Mouse (Mus musculus) retina, postnatal 1 day (tissue): ENCODE results near the gene E330017A01Rik.
A peak's percentile ranks its signal among the peaks of the same experiment; 100 is the strongest.
"Not testable (repeated sequence)": the region's sequence is repeated elsewhere in the genome, so short reads cannot be mapped to it uniquely, and the experiment has no call there.

Source experiments
- DNase-seq: peaks from one replicate; pipeline ENCODE4 v3.0.0-alpha.2; 2012

E330017A01Rik gene

DNA sequence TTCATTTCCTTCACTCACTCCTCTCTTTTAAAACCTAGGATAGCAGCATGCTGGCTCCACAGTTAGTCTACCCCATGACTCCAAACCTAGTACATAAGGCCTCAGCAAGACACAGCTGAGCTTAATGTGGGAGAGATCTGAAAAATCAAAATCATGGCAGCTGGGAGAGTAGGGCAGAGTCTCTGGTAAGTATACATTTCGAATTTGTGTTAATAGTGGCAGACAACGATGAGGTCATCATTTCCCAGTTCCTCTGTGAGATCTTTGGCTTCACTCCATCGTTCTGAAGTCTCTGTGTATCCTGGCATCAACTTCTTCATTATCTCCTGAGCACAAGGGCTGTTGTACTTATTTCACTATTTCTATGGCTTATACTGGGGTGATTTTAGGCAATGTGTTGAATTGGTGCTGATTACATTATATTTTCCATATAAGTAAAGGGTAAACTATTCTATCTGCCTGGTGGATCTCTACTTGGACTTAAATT is at the start of gene E330017A01Rik:
E330017A01Rik (minus strand) TSS at position 51 of the 487 bp plus-strand sequence.
- no peak for DNase-seq

GRCm38 (mm10) chr16:58685548-58686537 is 47.3 kb upstream of the E330017A01Rik start:
- DNase-seq, result no peak

GRCm38 (mm10) chr16:58684537-58684936 is 46.0 kb upstream of the E330017A01Rik start:
- no peak for DNase-seq

GRCm38 (mm10) chr16:58683911-58684310 is 45.4 kb upstream of the E330017A01Rik start:
- no peak for DNase-seq

DNA sequence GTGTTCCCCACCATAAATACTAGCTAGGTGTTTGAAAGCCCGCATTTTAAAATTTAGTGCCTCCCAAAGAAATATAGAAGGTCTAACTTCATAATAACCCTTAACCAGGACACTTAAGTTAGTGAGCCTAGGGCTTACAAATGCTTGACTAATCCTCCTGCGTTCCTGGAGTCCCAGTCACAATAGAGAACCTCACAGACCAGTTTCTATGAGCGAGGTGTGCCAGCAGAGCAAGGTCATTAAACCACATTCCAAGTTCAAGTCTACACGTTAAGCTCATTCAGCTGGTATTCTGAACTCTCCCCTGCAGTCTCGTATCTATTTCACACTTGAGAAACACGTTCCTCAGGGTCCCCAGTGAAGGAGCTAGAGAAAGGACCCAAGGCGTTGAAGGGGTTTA is 44.3 kb upstream of the E330017A01Rik start:
- no peak for DNase-seq

DNA sequence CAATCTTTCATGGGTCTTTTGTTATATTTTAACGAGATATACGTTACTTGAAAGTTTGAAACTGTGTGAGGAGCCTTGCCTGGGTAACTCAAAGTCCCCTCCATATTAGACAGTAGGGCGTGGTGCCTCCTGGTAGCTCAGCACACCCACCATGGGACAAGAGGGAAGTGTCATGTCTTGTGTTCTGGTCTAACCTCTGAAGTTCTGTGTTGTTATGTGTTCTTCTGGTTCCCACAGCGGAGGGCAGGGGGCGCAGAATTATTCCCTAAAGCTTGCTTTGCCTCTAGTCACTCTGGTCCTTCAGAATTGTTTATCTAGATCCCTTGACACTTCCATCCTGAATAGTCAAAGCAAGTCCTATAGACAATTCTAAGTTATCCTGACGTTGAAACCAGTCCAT is 43.5 kb upstream of the E330017A01Rik start:
- DNase-seq, result no peak

DNA sequence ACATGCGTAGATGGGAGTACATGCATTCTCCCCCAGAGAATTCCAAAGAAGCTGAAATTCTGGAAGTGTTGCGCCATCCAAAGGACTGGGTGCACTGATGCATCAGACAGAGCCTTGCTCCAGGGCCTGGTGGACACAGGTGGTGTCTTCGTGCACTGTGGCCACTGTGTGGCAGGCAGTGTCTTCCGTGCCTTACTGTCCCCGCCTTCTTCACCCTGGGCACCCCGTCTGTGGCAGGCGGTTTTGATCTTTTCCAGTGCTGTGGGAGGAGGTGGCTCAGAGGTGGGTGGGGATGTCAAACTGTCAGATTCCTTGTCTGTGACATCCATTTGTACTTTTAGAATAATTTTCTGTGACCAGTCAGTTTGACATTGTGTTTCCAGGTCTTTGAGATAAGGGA is 40.1 kb upstream of the E330017A01Rik start:
- DNase-seq, result no peak

GRCm38 (mm10) chr16:58677491-58677890 is 39.0 kb upstream of the E330017A01Rik start:
- no peak for DNase-seq

DNA sequence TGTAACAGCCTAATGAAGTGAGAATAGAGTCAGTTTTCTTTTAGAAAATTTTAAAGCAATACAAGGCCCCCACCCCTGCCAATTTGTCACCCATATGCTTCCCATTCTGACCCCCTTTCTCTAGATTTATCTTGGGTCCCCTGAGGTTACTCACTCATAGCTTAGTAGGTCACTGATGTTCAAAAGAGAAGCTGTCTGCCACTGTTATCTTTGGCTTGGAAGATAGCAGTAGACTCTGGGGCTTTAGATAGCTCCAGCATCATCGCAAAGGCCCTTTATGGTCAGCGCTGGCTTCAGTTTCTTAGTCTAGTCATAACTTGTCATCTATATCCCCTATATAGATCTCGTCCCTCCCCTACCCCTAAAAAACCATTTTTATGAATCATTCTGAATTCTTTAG is 38.1 kb upstream of the E330017A01Rik start:
- no peak for DNase-seq

GRCm38 (mm10) chr16:58676156-58676555 is 37.6 kb upstream of the E330017A01Rik start:
- DNase-seq, result no peak

DNA sequence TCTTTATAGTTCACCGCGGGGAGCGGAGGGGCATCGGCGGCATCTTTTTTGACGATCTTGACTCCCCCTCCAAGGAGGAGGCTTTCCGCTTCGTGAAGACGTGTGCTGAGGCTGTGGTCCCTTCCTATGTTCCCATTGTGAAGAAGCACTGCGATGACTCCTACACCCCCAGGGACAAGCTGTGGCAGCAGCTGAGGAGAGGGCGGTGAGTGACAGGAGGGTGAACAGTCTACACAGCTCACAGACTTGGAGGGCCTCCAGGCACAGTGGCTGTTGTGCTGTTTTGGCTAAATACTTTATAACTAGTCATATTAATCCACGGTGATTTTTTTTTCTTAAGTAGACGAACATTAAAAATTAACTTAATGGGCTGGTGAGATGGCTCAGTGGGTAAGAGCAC is 36.7 kb upstream of the E330017A01Rik start:
- no peak for DNase-seq

- DNase-seq, result no peak
These were observed 35.4 kb upstream of the E330017A01Rik start for GRCm38 (mm10) chr16:58673811-58674410.

GRCm38 (mm10) chr16:58672396-58672795 is 33.9 kb upstream of the E330017A01Rik start:
- no peak for DNase-seq

GRCm38 (mm10) chr16:58671212-58671985 is 32.9 kb upstream of the E330017A01Rik start:
- DNase-seq, result no peak

DNA sequence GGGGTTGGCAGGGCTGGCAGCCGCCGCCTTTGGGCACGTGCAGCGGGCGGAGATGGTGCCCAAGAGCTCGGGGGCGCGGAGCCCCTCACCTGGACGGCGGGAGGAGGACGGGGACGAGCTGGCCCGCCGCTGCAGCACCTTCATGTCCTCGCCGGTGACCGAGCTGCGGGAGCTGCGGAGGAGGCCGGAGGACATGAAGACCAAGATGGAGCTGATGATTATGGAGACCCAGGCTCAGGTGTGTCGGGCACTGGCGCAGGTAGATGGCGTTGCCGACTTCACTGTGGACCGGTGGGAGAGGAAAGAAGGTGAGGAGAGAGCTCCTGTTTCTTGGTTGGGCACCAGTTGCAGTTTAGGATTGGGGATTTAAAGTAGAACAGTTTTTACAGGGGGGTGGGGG is 32.1 kb upstream of the E330017A01Rik start:
- DNase-seq, result no peak

GRCm38 (mm10) chr16:58669917-58670630 is 31.5 kb upstream of the E330017A01Rik start, which contains the start of gene Cpox:
Gene Cpox, plus strand, starts transcription at chr16:58670292.
- peak; percentile 92 for DNase-seq

DNA sequence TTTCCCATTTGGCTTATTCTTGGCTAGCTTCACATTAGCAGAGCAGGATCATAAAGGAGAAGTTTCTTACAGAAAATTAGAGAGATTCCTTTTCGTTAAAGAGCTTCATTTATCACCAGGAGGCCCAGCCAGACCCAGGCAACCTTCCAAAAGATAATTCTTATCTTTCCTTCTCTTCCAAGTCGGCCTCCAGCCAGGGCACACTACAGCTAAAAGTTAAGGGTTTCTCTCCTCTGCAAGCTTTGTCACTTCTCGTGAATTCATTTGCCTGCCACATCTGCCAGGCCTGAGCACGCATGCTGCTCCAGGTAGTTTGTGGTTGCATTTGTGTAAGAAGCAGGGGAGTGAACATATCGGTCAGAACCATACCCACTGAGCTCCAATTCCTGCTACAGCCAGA is 30.7 kb upstream of the E330017A01Rik start:
- DNase-seq, result no peak

DNA sequence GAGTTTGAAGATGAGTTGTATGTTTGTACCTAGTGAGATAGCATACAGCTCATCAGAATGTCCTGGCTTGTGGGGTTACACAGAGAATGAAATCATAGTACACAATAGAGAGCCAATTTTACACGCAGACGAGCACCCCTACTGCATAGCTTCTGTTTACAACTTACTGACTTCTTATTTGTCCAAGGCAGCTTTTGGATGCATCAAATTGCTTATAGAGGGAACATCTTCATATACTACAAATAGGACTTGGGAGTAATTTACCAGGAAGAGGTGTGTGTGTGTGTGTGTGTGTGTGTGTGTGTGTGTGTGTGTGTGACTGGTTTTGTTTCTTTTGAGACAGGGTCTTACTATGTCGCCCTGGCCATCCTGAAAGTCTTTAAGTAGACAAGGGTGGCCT is 30.0 kb upstream of the E330017A01Rik start:
- DNase-seq, result no peak

DNA sequence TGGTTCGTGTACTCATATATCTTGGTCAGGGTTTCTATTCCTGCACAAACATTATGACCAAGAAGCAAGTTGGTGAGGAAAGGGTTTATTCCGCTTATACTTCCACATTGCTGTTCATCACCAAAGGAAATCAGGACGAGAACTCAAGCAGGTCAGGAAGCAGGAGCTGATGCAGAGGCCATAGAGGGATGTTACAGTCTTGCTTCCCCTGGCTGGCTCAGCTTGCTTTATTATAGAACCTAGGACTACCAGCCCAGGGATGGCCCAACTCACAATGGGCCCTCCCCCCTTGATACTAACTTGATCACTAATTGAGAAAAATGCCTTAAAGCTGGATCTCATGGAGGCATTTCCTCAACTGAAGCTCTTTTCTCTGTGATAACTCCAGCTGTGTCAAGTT is 28.1 kb upstream of the E330017A01Rik start:
- DNase-seq, result not testable (repeated sequence)

DNA sequence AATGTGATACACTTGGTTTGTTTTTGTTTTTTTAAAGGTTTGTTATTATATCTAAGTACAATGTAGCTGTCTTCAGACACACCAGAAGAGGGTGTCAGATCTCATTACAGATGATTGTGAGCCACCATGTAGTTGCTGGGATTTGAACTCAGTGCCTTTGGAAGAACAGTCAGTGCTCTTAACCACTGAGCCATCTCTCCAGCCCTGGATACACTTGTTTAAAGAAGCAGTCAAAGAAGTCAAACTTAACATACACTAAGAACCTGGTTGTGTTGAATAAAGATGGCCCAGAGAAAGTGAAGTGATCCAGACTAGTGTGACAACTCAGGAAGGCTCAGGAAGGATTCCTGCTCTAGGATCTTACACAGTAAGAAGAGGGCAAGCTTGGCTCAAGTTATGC is 26.6 kb upstream of the E330017A01Rik start:
- DNase-seq, result not testable (repeated sequence)

DNA sequence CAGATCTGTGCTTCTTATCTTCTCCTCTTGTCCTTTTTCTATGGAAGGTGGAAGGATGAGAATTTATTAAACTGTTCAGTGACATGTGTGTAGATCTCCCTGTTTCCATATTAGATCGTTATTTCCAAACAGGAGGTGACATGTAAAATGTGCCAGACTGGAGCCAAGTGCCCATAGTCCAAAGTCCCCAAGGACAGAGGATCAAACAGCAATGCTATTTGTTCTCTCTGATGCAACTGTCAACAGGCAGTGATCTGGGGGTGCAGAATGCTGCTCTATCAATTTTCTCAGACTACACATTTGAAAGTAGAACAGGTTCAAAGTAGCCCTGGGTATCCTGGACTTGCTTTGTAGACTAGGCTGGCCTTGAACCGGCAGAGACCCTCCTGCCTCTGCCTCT is 25.3 kb upstream of the E330017A01Rik start:
- DNase-seq, result no peak

- DNase-seq, result peak; percentile 31
These were observed 24.5 kb upstream of the E330017A01Rik start for GRCm38 (mm10) chr16:58663021-58663420.
